Mouse (Mus musculus) cerebellum, adult 18-20 months (tissue): ENCODE measurements around the gene Serinc1.
"Not testable (repeated sequence)": the region's sequence is repeated elsewhere in the genome, so short reads cannot be mapped to it uniquely, and the experiment has no call there.

Experiments
- DNase-seq, 2 experiments: peaks; one replicate each; pipeline ENCODE4 v3.0.0; 2021

Serinc1 gene

GRCm38 (mm10) chr10:57532218-57533101 lies at the start of gene Serinc1:
Serinc1 (minus strand) TSS chr10:57532530.
- DNase-seq: peak; percentile 93 to 94

GRCm38 (mm10) chr10:57576721-57577120 lies 44.4 kb upstream of the Serinc1 start:
- no peak for DNase-seq

DNA sequence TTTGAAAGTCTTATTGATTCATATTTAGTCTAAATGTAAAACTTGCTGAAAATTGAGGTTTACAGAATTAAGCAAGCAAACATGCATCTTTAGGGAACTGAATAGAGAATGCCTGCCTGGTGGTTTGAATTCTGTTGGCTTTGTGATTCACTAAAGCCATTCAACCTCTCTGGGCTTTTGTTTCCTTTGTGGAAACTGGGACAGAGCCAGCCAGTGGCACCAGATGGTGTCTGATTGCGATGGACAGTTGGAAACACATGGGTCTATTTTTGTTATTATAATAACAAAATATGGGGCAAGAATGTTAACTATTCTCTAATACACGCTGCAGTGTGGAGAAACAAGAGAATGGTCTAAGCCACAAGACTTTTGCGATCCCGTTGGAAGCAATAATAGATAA lies 39.8 kb upstream of the Serinc1 start:
- DNase-seq: peak; percentile 72 to 80

GRCm38 (mm10) chr10:57571211-57571730 lies 38.9 kb upstream of the Serinc1 start:
- peak; percentile 55 to 68 for DNase-seq

DNA sequence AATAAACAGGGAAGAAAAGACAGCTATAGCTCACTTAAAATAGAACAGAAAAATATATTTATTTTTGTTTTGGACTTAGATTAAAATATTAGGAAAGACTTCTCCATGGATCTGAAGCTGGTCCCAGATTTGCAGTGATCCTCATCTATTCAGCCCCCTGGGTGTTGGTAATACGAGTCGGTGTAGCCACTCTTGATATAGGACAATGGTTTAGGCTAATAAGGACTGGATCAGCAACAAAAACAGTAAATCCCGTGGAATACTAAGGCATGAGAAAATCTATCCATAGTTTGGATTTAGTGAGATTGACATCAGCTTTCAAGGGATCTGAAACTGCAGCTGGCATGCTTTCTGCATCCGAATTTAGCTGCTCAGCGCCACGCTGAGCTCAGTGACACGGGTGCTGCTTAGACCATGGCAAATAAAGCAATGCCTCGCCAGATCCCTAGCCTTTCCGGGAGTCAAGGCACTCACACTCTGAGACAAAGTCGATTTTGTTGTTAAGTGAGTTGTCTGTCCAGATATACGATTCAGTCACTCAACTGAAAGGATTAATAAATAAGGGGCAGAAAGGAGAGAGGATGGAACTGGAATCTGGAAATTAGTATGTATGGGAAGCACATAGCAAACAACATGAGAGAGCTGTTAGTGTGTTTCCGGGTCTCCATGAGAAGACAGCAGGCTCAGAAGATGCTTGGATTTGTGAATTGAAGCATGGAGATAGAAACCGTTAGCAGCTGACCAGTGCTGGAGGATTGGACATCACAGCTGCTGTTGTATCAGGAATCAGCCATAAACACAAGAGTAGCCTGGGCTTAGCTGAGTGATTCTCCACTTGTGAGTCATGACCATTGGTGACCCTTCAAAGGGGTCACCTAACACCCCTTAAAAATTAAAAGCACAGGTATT lies 36.9 kb upstream of the Serinc1 start:
- DNase-seq: peak; percentile 26 to 46

GRCm38 (mm10) chr10:57566221-57566620 lies 33.9 kb upstream of the Serinc1 start:
- DNase-seq: no peak

DNA sequence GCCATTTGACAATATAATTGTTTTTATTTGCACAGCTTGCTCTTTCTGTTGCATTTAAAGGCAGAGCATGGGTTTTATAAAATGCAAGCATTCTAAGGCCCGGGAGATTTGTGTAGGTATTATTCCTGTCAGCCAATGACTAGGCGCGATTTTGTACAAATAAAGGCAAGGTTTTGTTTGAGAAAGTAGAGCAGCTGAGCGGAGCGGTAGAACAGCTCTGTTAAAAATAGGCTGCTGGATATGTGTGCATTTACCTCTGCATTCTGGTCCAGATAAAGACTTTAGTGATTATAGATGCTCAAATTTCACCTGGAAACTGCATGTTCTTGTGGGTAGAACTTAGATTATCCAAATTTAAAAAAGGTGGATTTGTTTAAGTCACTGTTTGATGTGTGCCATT lies 25.3 kb upstream of the Serinc1 start:
- DNase-seq: no peak

GRCm38 (mm10) chr10:57553719-57554118 lies 21.4 kb upstream of the Serinc1 start:
- DNase-seq: no peak

DNA sequence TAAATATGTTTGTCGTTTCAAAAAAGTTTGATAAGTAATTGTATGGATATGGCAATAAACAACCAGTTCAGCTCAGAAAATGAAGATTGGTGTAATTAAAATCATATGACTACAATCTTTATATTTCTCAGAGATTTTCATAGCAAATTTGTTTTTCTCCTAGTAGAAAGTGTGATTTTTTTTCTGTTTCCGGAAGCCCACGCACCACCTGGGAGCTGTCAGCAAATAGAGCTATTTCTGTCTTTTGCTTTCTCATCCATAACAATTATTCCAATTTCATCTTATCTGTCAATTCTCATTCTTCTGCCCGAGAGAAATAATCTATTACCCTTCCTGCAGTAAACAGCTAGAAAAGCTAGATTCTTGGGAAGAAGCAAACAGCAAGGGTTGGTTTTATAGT lies 17.3 kb upstream of the Serinc1 start:
- no peak for DNase-seq

DNA sequence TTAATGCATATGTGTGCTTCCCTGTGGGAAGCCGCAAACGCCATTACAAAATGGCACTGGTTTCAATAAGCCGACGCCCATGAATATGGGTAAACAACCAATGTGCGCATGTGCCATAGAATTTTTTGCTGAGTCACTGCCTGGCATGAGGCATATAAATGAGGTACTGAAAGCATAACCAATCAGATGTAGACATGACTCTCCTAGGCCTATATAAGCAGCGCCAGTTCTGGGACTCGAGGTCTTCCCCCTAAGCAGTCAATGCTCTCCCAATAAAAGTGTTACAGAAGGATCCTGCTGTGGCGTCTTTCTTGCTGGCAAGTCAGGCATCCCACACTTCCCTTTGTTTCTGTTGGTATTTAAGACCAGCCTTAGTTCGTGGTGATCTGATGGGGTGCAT lies 11.6 kb upstream of the Serinc1 start:
- DNase-seq: not testable (repeated sequence)

- DNase-seq: no peak
These were observed 613 bp downstream of the Serinc1 start for GRCm38 (mm10) chr10:57531616-57532217.

- no peak for DNase-seq
These were observed 1.3 kb downstream of the Serinc1 start for GRCm38 (mm10) chr10:57531076-57531475.

DNA sequence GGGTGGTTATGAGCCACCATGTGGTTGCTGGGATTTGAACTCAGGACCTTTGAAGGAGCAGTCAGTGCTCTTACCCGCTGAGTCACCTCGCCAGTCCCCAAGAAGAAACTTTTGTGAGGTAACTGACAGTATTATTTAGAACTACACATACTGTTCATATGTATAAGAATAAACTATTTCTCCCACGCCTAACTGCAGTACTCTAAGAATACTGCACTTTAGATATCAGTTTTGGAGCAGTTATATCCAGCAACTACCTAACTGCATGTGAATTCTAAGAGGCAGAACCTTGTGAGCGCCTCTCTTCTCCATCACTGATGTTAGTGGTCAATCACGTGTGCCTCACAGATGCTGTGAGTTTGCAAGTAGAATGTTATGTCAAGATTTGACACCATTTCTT lies 5.9 kb downstream of the Serinc1 start:
- no peak for DNase-seq

DNA sequence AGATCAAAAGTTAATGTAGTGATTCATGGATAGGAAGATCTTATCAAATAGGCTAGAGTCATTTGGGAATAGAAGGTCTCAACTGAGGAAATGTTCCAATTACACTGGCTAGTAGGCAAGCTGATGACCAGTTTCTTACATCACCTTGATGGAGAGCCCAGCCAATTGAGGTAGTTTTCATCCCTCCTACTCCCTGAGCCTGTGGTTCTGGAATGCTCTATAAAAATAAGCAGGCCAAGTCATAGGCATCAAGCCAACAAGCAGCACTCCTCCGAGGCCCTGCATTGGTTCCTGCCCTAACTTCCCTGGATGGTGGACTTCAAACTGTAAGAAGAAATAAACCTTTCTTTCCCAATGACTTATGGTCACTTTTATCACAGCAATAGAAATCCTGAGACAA lies 17.1 kb downstream of the Serinc1 start:
- DNase-seq: no peak

DNA sequence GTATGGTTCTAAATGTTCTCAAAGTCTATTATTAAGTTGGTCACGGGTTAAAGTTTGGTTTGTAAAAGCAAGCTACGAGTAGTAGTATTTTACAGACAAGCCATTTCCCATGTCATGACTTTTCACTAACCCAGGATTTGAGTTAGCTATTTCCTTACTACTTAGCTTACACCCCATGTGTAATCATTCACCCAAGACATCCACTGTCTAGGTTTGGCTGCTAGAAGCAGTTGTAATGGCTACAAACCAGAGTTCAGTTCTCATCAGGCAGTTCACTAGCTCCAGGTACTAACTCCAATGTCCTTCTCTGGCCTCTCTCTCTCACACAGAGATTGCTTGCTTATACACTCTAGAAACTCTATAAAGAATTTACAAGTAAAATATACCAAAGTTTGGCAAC lies 17.7 kb downstream of the Serinc1 start:
- no peak for DNase-seq

DNA sequence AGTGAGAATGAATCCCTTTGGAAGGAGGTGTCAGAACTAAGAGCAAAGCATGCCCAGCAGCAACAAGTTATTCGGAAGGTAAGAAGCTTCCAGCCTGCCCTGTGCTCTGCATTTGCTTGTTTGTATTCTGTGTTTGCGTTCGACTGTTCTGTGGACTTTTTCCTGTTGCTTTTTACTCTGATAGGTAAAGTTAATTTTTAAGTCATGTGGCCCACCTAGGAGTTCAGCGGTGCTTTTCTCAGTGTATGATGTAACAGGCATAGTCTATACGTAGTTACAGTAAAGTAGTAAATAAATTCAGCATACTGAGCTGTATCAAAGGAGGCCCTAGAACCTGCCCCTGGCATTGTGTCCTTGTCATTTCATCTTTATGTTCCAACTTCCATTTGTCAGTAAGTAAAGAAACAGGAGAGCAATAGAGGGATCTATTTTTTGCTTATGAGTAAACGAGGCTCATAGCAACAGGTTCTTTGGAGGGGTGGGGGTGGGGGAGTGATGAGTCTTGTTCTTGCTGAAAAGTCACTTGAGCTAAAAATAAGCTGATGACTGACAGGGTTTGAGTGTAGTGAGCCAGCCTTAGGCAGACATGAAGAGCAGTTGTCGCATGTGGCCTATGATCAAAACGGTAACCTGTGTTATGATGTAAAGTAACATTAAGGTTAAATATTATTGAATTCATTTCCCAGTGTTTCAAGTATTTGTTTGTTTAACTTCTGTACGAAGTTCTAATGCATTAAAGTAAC lies 32.7 kb downstream of the Serinc1 start:
- DNase-seq: no peak

GRCm38 (mm10) chr10:57492050-57492449 lies 40.3 kb downstream of the Serinc1 start:
- no peak for DNase-seq

GRCm38 (mm10) chr10:57488591-57488990 lies 43.7 kb downstream of the Serinc1 start:
- DNase-seq: no peak

- DNase-seq: no peak
These were observed 45.1 kb downstream of the Serinc1 start for GRCm38 (mm10) chr10:57487201-57487600.

GRCm38 (mm10) chr10:57486542-57487071 lies 45.7 kb downstream of the Serinc1 start:
- peak; percentile 72 to 80 for DNase-seq

DNA sequence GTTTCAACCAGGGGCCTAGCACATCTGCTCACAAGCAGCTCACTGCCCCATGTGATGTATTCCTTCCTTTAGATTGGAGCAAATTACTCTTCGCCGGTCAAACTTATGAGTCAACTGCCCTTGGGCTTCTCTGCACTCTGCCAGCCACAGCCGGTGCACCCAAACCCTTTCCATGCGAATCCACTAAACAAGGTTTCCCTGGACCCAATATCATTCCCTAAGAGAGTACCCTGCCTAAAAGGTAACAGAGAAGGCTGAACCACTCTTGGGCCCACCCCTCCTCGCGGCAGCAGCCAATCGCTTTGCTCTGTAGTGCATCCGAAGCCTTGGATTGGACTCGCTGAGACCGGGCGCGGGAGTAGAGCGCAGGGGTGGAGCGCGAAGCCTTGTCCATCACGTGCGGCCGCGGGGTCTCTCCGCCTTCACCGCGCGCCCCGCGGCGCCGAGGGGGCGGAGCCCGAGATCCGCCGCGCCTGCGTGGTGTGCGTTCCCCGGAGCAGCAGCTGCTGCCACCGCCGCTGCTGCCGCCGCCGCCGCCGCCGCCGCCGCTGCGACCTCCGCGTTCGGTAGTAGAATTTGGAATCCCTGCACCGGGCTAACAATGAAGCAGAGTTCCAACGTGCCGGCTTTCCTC lies 46.3 kb downstream of the Serinc1 start, which contains the start of gene Hsf2:
Gene Hsf2 (plus strand): TSS at position 478 of the 634 bp plus-strand sequence.
- peak; percentile 97 to 98 for DNase-seq
